Mouse (Mus musculus): ENCODE results near the gene Lrrn4cl.

DNA sequence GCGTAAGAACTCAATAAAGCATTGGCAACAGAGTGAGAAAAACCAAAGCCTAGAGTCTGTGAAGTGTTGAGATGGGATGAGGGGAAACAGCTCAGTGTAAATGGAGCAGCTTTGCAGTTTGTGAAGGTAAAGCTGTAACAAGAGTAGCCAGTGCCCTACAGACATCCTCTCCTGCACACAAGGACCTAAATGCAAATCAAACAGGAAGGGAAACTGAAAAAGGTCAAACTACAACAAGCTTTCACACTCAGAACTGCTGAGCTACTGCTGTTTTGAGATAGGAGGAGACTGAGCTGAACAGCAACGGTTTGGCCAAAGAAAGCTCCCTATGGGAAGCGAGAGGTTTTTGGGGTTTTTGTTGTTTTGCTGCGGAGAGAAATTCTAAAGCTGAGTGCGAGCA lies 43.8 kb upstream of the Lrrn4cl start:
- no peak for TF ChIP-seq EP300 (optimal IDR thresholded peaks at IDR 0.05)
- TF ChIP-seq CTCF (IDR thresholded peaks at IDR 0.05; ENCODE audit: low read depth) = no peak
